8 mouse cellular contexts compared by ENCODE assay signal in the genomic region with DNA sequence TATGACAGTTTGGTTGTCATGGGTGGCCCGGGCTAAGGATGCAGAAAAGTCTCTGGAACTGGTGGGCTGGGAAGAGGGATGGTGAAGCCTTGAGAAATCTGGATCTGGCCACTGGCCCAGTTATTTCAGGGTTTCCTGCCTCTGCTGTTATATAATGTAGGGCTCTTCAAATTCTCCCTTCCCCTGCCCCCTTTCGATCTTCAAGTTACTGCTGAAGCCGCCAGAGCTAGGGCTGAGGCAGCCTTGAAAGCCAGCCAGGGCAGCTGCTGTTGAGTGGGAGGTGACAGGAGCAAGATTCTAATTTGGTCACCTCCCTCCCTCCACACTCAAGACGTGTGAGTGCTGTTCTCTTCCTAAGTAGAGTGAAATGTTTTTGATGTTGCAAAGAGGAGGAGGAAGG. TPM values are rescaled to one million over a fixed set of nuclear protein-coding genes. Genes with fewer than 3 reads are reported as not detected.
A peak's percentile ranks its signal among the peaks of the same experiment; 100 is the strongest.
DNase-seq lines count a peak whose midpoint lies in the region; ATAC-seq and TF ChIP-seq lines count a peak whose summit lies in the region.
"Had no signal": no experiment of that assay in that cellular context is flagged by ENCODE, and none has a peak within 500 bp of the region (broad histone marks: within the 10 kb centered on the region; RNA-seq: fewer than 3 reads in every experiment).

No protein-coding gene starts in this region.

- H3K9me3 ChIP-seq in heart, embryonic 11.5 days (replicated peaks; ENCODE audit: control insufficient read depth, low read length) = no peaks in the 10 kb centered on the region
- H3K9me3 ChIP-seq in hindbrain, postnatal 0 days (ENCODE audit: low read length) = no peaks in the 10 kb centered on the region
- H3K9me3 ChIP-seq: hindbrain, embryonic 15.5 days had no signal

- H3K36me3 ChIP-seq in heart, embryonic 11.5 days (ENCODE audit: control insufficient read depth, insufficient read depth, low read length) = no peaks in the 10 kb centered on the region
- H3K36me3 ChIP-seq in hindbrain, postnatal 0 days (ENCODE audit: insufficient read depth, low read length) = no peaks in the 10 kb centered on the region
- H3K36me3 ChIP-seq: hindbrain, embryonic 15.5 days had no signal

- peak; percentile 92 to 97 for DNase-seq in frontal cortex, postnatal 36 days (ENCODE audit: low spot score in 2 of 2)
- peak; percentile 35 to 46 for DNase-seq in layer of hippocampus, postnatal 25 days (ENCODE audit: extremely low spot score in 1 of 2, low spot score in 1 of 2)
- peak; percentile 93 to 94 for DNase-seq in right cerebral cortex, adult 2 months (ENCODE audit: low spot score in 2 of 2)
- no peak for DNase-seq in hindbrain, postnatal 0 days (ENCODE audit: low spot score)

- H3K4me2 ChIP-seq in heart, embryonic 11.5 days = no peak overlapping the region
- H3K4me2 ChIP-seq in hindbrain, postnatal 0 days (ENCODE audit: low read depth, low read length) = no peak overlapping the region
- H3K4me2 ChIP-seq: hindbrain, embryonic 15.5 days had no signal

- TF ChIP-seq CTCF in hindbrain, postnatal 0 days (IDR thresholded peaks at IDR 0.05; ENCODE audit: low read depth) = no peak

- H3K9ac ChIP-seq in heart, embryonic 11.5 days (ENCODE audit: low read depth, low read length) = no peak overlapping the region
- no peak overlapping the region for H3K9ac ChIP-seq in hindbrain, postnatal 0 days (replicated peaks; ENCODE audit: low read length)
- H3K9ac ChIP-seq: hindbrain, embryonic 15.5 days had no signal

- WGBS in heart, embryonic 11.5 days (ENCODE audit: insufficient replicate concordance) = 37% methylated on average over 4 of the region's 4 CpGs
- WGBS in hindbrain, postnatal 0 days = 50% methylated on average over 4 of the region's 4 CpGs

- no peak for ATAC-seq in heart, embryonic 11.5 days (replicated peaks; ENCODE audit: insufficient number of reproducible peaks, low FRiP score, low TSS enrichment)
- no peak for ATAC-seq in hindbrain, postnatal 0 days
- no peak for ATAC-seq in erythroblast, adult 5-6 weeks (replicated peaks; ENCODE audit: low FRiP score, poor library complexity, severe bottlenecking)
- ATAC-seq in erythroid progenitor cell, adult 5-6 weeks (replicated peaks; ENCODE audit: low FRiP score, poor library complexity, severe bottlenecking) = no peak

- H3K27me3 ChIP-seq in heart, embryonic 11.5 days (ENCODE audit: control insufficient read depth, insufficient read depth, low read length) = no peaks in the 10 kb centered on the region
- no peaks in the 10 kb centered on the region for H3K27me3 ChIP-seq in hindbrain, postnatal 0 days (ENCODE audit: insufficient read depth, low read length)
- H3K27me3 ChIP-seq: hindbrain, embryonic 15.5 days had no signal

- H3K27ac ChIP-seq in heart, embryonic 11.5 days (ENCODE audit: low read depth, low read length) = peak overlapping the region; percentile 8
- H3K27ac ChIP-seq in hindbrain, postnatal 0 days = no peak overlapping the region
- H3K27ac ChIP-seq: hindbrain, embryonic 15.5 days had no signal

- no peak overlapping the region for H3K4me3 ChIP-seq in heart, embryonic 11.5 days (ENCODE audit: low read depth, low read length)
- H3K4me3 ChIP-seq in hindbrain, postnatal 0 days (ENCODE audit: low read length) = no peak overlapping the region
- H3K4me3 ChIP-seq: hindbrain, embryonic 15.5 days had no signal

- H3K4me1 ChIP-seq in heart, embryonic 11.5 days (ENCODE audit: control insufficient read depth, insufficient read depth, low read length) = peaks cover 22% of the 10 kb centered on the region
- H3K4me1 ChIP-seq in hindbrain, postnatal 0 days (ENCODE audit: insufficient read depth, low read length) = no peaks in the 10 kb centered on the region
- H3K4me1 ChIP-seq: hindbrain, embryonic 15.5 days had no signal

RNA-seq across cellular contexts. Expression of a gene that starts 46.8 kb away (rescaled TPM):
- polyA plus RNA-seq in heart, embryonic 11.5 days (2014; fragmentation: Nextera tagmentation; extraction: Ambion mirVana) = 3.3 and 3.8 TPM in 2 replicates
- total RNA-seq in layer of hippocampus, postnatal 25 days (2021) = 1 to 10 TPM; 1.6 to 2.3 TPM
- 0.16 and 3.0 TPM in 2 replicates for total RNA-seq in hindbrain, postnatal 0 days (2014; rRNA removed)
- 0.71 and 0.79 TPM in 2 replicates for polyA plus RNA-seq in hindbrain, postnatal 0 days (2015; fragmentation: Nextera tagmentation; extraction: Ambion mirVana)
- total RNA-seq in erythroblast, adult 5-6 weeks (2015; ENCODE audit: low replicate concordance) = not detected in 2 replicates
- 0.14 TPM in 1 of 2 replicates, not detected in the other for total RNA-seq in erythroblast, adult 5-6 weeks (2017; ENCODE audit: low replicate concordance)
- 1.1 TPM in 1 of 2 replicates, not detected in the other for total RNA-seq in erythroid progenitor cell, adult 5-6 weeks (2015; ENCODE audit: low replicate concordance)
- 1.1 TPM in 1 of 2 replicates, not detected in the other for total RNA-seq in erythroid progenitor cell, adult 5-6 weeks (2017; ENCODE audit: low replicate concordance)

RNA-seq across cellular contexts. Expression of a gene that starts 57.5 kb away (rescaled TPM):
- polyA plus RNA-seq in heart, embryonic 11.5 days (2014; fragmentation: Nextera tagmentation; extraction: Ambion mirVana) = not detected in 2 replicates
- 1 to 10 TPM; 1.4 to 1.6 TPM for total RNA-seq in layer of hippocampus, postnatal 25 days (2021)
- 10.5 and 13.8 TPM in 2 replicates for total RNA-seq in hindbrain, postnatal 0 days (2014; rRNA removed)
- 14.7 and 15.4 TPM in 2 replicates for polyA plus RNA-seq in hindbrain, postnatal 0 days (2015; fragmentation: Nextera tagmentation; extraction: Ambion mirVana)
- total RNA-seq in erythroblast, adult 5-6 weeks (2015; ENCODE audit: low replicate concordance) = not detected in 2 replicates
- total RNA-seq in erythroblast, adult 5-6 weeks (2017; ENCODE audit: low replicate concordance) = not detected in 2 replicates
- total RNA-seq in erythroid progenitor cell, adult 5-6 weeks (2015; ENCODE audit: low replicate concordance) = not detected in 2 replicates
- not detected in 2 replicates for total RNA-seq in erythroid progenitor cell, adult 5-6 weeks (2017; ENCODE audit: low replicate concordance)
